23 mouse cellular contexts compared by ENCODE assay signal in genomic region chr7:80616096-80616495, GRCm38 (mm10).
DNase-seq lines count a peak whose midpoint lies in the region; ATAC-seq and TF ChIP-seq lines count a peak whose summit lies in the region.
"Had no signal": no experiment of that assay in that cellular context is flagged by ENCODE, and none has a peak within 500 bp of the region (broad histone marks: within the 10 kb centered on the region; RNA-seq: fewer than 3 reads in every experiment).

No protein-coding gene starts in this region.

- no peak overlapping the region for H3K4me3 ChIP-seq in hindbrain, postnatal 0 days (ENCODE audit: low read length)
- H3K4me3 ChIP-seq in hindbrain, embryonic 11.5 days (ENCODE audit: low read depth, low read length), result no peak overlapping the region
- no peak overlapping the region for H3K4me3 ChIP-seq in lung, embryonic 14.5 days (ENCODE audit: low read depth, low read length)
- no peak overlapping the region for H3K4me3 ChIP-seq in stomach, postnatal 0 days (ENCODE audit: low read depth, low read length)
- H3K4me3 ChIP-seq: embryonic facial prominence, embryonic 13.5 days; forebrain, embryonic 15.5 days; heart, embryonic 15.5 days; hindbrain, embryonic 12.5 days; kidney, embryonic 15.5 days; limb, embryonic 13.5 days; midbrain, embryonic 12.5 days had no signal

- ATAC-seq in hindbrain, postnatal 0 days, result no peak; the same call in 1 of the 2 replicates
- ATAC-seq in hindbrain, embryonic 11.5 days (ENCODE audit: low FRiP score), result no peak
- no peak for ATAC-seq in lung, embryonic 14.5 days (ENCODE audit: insufficient read depth)
- ATAC-seq in stomach, postnatal 0 days (ENCODE audit: low FRiP score, low TSS enrichment), result no peak
- ATAC-seq: CD4-positive, CD25-positive, alpha-beta regulatory T cell, adult 4 months; forebrain, embryonic 15.5 days; inflammation-experienced regulatory T-cells, adult 6 months had no signal

- no peaks in the 10 kb centered on the region for H3K27me3 ChIP-seq in hindbrain, postnatal 0 days (ENCODE audit: insufficient read depth, low read length)
- no peaks in the 10 kb centered on the region for H3K27me3 ChIP-seq in hindbrain, embryonic 11.5 days (ENCODE audit: control insufficient read depth, insufficient read depth, low read length)
- no peaks in the 10 kb centered on the region for H3K27me3 ChIP-seq in lung, embryonic 14.5 days (ENCODE audit: insufficient read depth, low read length)
- no peaks in the 10 kb centered on the region for H3K27me3 ChIP-seq in stomach, postnatal 0 days (ENCODE audit: control insufficient read depth, insufficient read depth, low read length)
- H3K27me3 ChIP-seq: embryonic facial prominence, embryonic 13.5 days; forebrain, embryonic 15.5 days; heart, embryonic 15.5 days; hindbrain, embryonic 12.5 days; kidney, embryonic 15.5 days; limb, embryonic 13.5 days; midbrain, embryonic 12.5 days had no signal

- DNase-seq in cerebellum, adult 9-10 months, result peak; percentile 16
- DNase-seq in cerebellum, postnatal 4 days (ENCODE audit: low spot score in 2 of 2), result no peak
- no peak for DNase-seq in hindbrain, postnatal 0 days (ENCODE audit: low spot score)
- DNase-seq in hindbrain, embryonic 11.5 days (ENCODE audit: low spot score), result no peak
- no peak for DNase-seq in lung, embryonic 14.5 days
- no peak for DNase-seq in lung, postnatal 4 days
- no peak for DNase-seq in stomach, postnatal 0 days (ENCODE audit: low spot score)
- no peak for DNase-seq in thymus, postnatal 10 days (ENCODE audit: low spot score in 2 of 2)
- DNase-seq: adrenal gland, postnatal 25 days; cerebellum, adult 18-20 months; heart, adult 11 months; layer of hippocampus, postnatal 36 days; thymus, postnatal 4 days had no signal

- H3K36me3 ChIP-seq in hindbrain, postnatal 0 days (ENCODE audit: insufficient read depth, low read length), result no peaks in the 10 kb centered on the region
- no peaks in the 10 kb centered on the region for H3K36me3 ChIP-seq in hindbrain, embryonic 11.5 days (ENCODE audit: control insufficient read depth, insufficient read depth, low read length)
- peaks cover 17% of the 10 kb centered on the region; the same call in 1 of the 2 replicates for H3K36me3 ChIP-seq in lung, embryonic 14.5 days (ENCODE audit: insufficient read depth)
- peaks cover 7% of the 10 kb centered on the region; the same call in 1 of the 2 replicates for H3K36me3 ChIP-seq in stomach, postnatal 0 days (ENCODE audit: control insufficient read depth, insufficient read depth, low read length)
- H3K36me3 ChIP-seq: hindbrain, embryonic 12.5 days had no signal

- H3K27ac ChIP-seq in hindbrain, postnatal 0 days, result no peak overlapping the region
- H3K27ac ChIP-seq in hindbrain, embryonic 11.5 days (ENCODE audit: low read depth, low read length), result no peak overlapping the region
- H3K27ac ChIP-seq in lung, embryonic 14.5 days (ENCODE audit: low read depth), result no peak overlapping the region
- no peak overlapping the region for H3K27ac ChIP-seq in stomach, postnatal 0 days (replicated peaks)
- H3K27ac ChIP-seq: embryonic facial prominence, embryonic 13.5 days; forebrain, embryonic 15.5 days; heart, embryonic 15.5 days; hindbrain, embryonic 12.5 days; kidney, embryonic 15.5 days; limb, embryonic 13.5 days; midbrain, embryonic 12.5 days had no signal

- 70% methylated on average over 9 of the region's 9 CpGs for WGBS in hindbrain, postnatal 0 days
- WGBS in hindbrain, embryonic 11.5 days, result 83% methylated on average over 9 of the region's 9 CpGs
- whole genome bisulfite sequencing in lung, embryonic 14.5 days, result 81% methylated on average over 9 of the region's 9 CpGs
- WGBS in stomach, postnatal 0 days, result 82% methylated on average over 9 of the region's 9 CpGs

- 0 out of 2 replicates have a peak, but pooled peaks have one; percentile 11 for TF ChIP-seq CTCF in hindbrain, postnatal 0 days (IDR thresholded peaks at IDR 0.05; ENCODE audit: low read depth)
- peak; percentile 16; the same call in 1 of the 2 replicates for TF ChIP-seq CTCF in lung, embryonic 14.5 days (IDR thresholded peaks at IDR 0.05; ENCODE audit: low read depth)
- peak; percentile 38 for TF ChIP-seq CTCF in stomach, postnatal 0 days (IDR thresholded peaks at IDR 0.05; ENCODE audit: low read depth)

- H3K9me3 ChIP-seq in hindbrain, postnatal 0 days (ENCODE audit: low read length), result no peaks in the 10 kb centered on the region
- no peaks in the 10 kb centered on the region for H3K9me3 ChIP-seq in hindbrain, embryonic 11.5 days (ENCODE audit: control insufficient read depth, low read length)
- no peaks in the 10 kb centered on the region for H3K9me3 ChIP-seq in lung, embryonic 14.5 days (ENCODE audit: low read depth, low read length)
- H3K9me3 ChIP-seq in stomach, postnatal 0 days (ENCODE audit: control insufficient read depth, low read length), result no peaks in the 10 kb centered on the region
- H3K9me3 ChIP-seq: embryonic facial prominence, embryonic 13.5 days; forebrain, embryonic 15.5 days; G1E; heart, embryonic 15.5 days; hindbrain, embryonic 12.5 days; kidney, embryonic 15.5 days; limb, embryonic 13.5 days; midbrain, embryonic 12.5 days had no signal

- no peak overlapping the region for H3K9ac ChIP-seq in hindbrain, postnatal 0 days (replicated peaks; ENCODE audit: low read length)
- H3K9ac ChIP-seq in hindbrain, embryonic 11.5 days (ENCODE audit: low read depth, low read length), result no peak overlapping the region
- H3K9ac ChIP-seq in lung, embryonic 14.5 days, result no peak overlapping the region
- no peak overlapping the region for H3K9ac ChIP-seq in stomach, postnatal 0 days (ENCODE audit: low read length)
- H3K9ac ChIP-seq: embryonic facial prominence, embryonic 13.5 days; forebrain, embryonic 15.5 days; heart, embryonic 15.5 days; hindbrain, embryonic 12.5 days; kidney, embryonic 15.5 days; limb, embryonic 13.5 days; midbrain, embryonic 12.5 days had no signal

- no peak for TF ChIP-seq EP300 in stomach, postnatal 0 days (optimal IDR thresholded peaks at IDR 0.05)

- no peak overlapping the region for H3K4me2 ChIP-seq in hindbrain, postnatal 0 days (ENCODE audit: low read depth, low read length)
- no peak overlapping the region for H3K4me2 ChIP-seq in hindbrain, embryonic 11.5 days (replicated peaks; ENCODE audit: low read depth, low read length)
- H3K4me2 ChIP-seq in lung, embryonic 14.5 days, result no peak overlapping the region
- no peak overlapping the region for H3K4me2 ChIP-seq in stomach, postnatal 0 days (replicated peaks; ENCODE audit: low read depth)
- H3K4me2 ChIP-seq: embryonic facial prominence, embryonic 13.5 days; forebrain, embryonic 15.5 days; heart, embryonic 15.5 days; hindbrain, embryonic 12.5 days; kidney, embryonic 15.5 days; limb, embryonic 13.5 days; midbrain, embryonic 12.5 days had no signal

- no peaks in the 10 kb centered on the region for H3K4me1 ChIP-seq in hindbrain, postnatal 0 days (ENCODE audit: insufficient read depth, low read length)
- H3K4me1 ChIP-seq in hindbrain, embryonic 11.5 days (replicated peaks; ENCODE audit: control insufficient read depth, insufficient read depth, low read length), result no peaks in the 10 kb centered on the region
- H3K4me1 ChIP-seq in lung, embryonic 14.5 days (ENCODE audit: insufficient read depth), result no peaks in the 10 kb centered on the region
- no peaks in the 10 kb centered on the region for H3K4me1 ChIP-seq in stomach, postnatal 0 days (replicated peaks; ENCODE audit: control insufficient read depth, insufficient read depth)
